Mouse (Mus musculus) MEL (cell line): Measurements from ENCODE around the gene Rell1.

Experiments used
- E2F4 ChIP-seq: IDR thresholded peaks from 2 replicates; pipeline ENCODE4 v1.6.1; 2011; ENCODE audit warnings: low read depth, low read length, improper control_type of control experiment, borderline replicate concordance
- GATA1 ChIP-seq: IDR thresholded peaks from 2 replicates; pipeline ENCODE4 v1.6.1; 2011; ENCODE audit warnings: low read depth, low read length, improper control_type of control experiment
- MAFK ChIP-seq: IDR thresholded peaks from 2 replicates; pipeline ENCODE4 v1.6.1; 2011; ENCODE audit warnings: low read depth, mild to moderate bottlenecking, low read length, improper control_type of control experiment, borderline replicate concordance
- POLR2A ChIP-seq, 2 experiments: IDR thresholded peaks; 2 replicates each; pipeline ENCODE4 v1.6.1; 2011 to 2012; ENCODE audit warnings: low read length in 2 of 2, mild to moderate bottlenecking in 2 of 2, control low read depth in 1 of 2, improper control_type of control experiment in 1 of 2, low read depth in 1 of 2, moderate library complexity in 1 of 2; ENCODE audit not compliant: control insufficient read depth in 1 of 2, insufficient read depth in 1 of 2, poor library complexity in 1 of 2
- USF1 ChIP-seq: IDR thresholded peaks from 2 replicates; pipeline ENCODE4 v1.6.1; 2014; ENCODE audit warnings: low read depth, mild to moderate bottlenecking, inconsistent platforms, low read length, improper control_type of control experiment, moderate library complexity
- ZC3H11A ChIP-seq: IDR thresholded peaks from 2 replicates; pipeline ENCODE4 v1.6.1; 2012; ENCODE audit warnings: low read depth, mild to moderate bottlenecking, inconsistent platforms, low read length, improper control_type of control experiment

- TF ChIP-seq E2F4 (no peak), GATA1 (no peak), POLR2A (IDR thresholded peaks at IDR 0.05; ENCODE audit: control insufficient read depth in 1 of 2, insufficient read depth in 1 of 2, low read depth in 1 of 2, low read length in 2 of 2, poor library complexity in 1 of 2) (no peak), USF1 (no peak), ZC3H11A (no peak), MAFK (no peak)
These were observed 15.2 kb downstream of the Rell1 start for GRCm38 (mm10) chr5:63953401-63954032.
